Mouse (Mus musculus): ENCODE measurements around the gene Cyp2b10.
"Not testable (repeated sequence)": the region's sequence is repeated elsewhere in the genome, so short reads cannot be mapped to it uniquely, and the experiment has no call there.

Gene Cyp2b10

GRCm38 (mm10) chr7:25897411-25897810 is at the start of gene Cyp2b10:
Cyp2b10 (plus strand) TSS chr7:25897620.
- no peak for DNase-seq (ENCODE audit: extremely low read depth, insufficient read length, low spot score)

GRCm38 (mm10) chr7:25847722-25848443 is 49.5 kb upstream of the Cyp2b10 start:
- DNase-seq (ENCODE audit: extremely low read depth, insufficient read length, low spot score), result no peak

- DNase-seq (ENCODE audit: extremely low read depth, insufficient read length, low spot score), result no peak
Measured at GRCm38 (mm10) chr7:25848444-25848812, 49.0 kb upstream of the Cyp2b10 start.

- peak; percentile 35 for DNase-seq (ENCODE audit: extremely low read depth, insufficient read length, low spot score)
Measured at GRCm38 (mm10) chr7:25855082-25855481, 42.3 kb upstream of the Cyp2b10 start.

GRCm38 (mm10) chr7:25859962-25860870 is 37.2 kb upstream of the Cyp2b10 start:
- DNase-seq (ENCODE audit: extremely low read depth, insufficient read length, low spot score), result no peak

DNA sequence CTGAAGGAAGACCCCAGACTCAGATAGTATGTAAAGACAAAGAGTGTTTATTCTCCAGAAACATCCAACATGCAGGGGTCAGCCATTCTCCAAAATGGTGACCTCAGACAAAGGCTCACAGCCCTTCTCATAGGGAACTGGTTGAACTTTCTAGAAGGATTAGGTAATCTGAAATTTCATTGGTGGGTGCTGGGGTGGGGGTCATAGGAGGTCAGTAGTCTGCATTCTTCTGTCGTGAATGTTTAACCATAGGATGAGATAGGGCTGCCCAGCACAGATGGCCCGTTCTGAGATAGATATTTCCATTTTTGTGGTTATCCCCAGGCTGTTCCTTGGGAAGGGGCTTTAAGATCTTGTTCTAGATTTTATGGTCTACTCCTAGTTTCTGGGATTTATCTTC is 35.1 kb upstream of the Cyp2b10 start:
- no peak for DNase-seq (ENCODE audit: extremely low read depth, insufficient read length, low spot score)

DNA sequence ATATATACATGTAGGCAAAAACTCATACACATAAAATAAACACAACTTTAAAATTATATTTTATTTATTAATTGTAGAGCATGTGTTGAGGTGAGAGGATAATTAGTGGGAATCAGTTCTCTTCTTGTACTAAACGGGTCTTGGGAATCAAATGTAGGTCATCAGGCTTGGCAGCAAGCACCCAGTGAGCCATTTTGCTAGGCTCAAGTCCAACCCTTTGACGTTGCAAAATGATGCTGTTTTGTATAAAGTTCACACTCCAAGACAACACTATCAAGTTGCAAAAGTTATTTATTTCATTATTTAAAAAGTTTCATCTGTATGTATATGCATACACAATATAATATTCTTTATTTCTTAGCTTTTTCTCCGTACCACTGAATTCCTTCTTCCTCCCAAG is 33.7 kb upstream of the Cyp2b10 start:
- no peak for DNase-seq (ENCODE audit: extremely low read depth, insufficient read length, low spot score)

- DNase-seq (ENCODE audit: extremely low read depth, insufficient read length, low spot score), result no peak
Measured at GRCm38 (mm10) chr7:25864861-25865260, 32.6 kb upstream of the Cyp2b10 start.

DNA sequence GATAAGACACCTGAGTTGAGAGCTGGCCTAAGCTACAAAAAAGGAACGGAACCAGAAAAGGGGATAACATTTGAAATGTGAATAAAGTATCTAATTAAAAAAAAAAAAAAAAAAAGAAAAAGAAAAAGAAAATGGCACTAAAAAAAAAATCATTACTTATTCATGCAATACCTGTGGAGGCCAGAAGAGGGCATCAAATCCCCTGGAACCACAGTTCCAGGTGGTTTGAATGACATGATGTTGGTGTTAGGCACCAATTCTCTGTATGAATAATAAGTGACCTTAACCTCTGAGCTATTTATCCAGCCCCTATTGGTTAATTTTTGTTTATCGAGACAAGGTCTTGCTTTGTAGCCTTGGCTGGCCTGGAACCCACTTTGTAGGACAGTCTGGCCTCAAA is 27.6 kb upstream of the Cyp2b10 start:
- DNase-seq (ENCODE audit: extremely low read depth, insufficient read length, low spot score), result no peak

DNA sequence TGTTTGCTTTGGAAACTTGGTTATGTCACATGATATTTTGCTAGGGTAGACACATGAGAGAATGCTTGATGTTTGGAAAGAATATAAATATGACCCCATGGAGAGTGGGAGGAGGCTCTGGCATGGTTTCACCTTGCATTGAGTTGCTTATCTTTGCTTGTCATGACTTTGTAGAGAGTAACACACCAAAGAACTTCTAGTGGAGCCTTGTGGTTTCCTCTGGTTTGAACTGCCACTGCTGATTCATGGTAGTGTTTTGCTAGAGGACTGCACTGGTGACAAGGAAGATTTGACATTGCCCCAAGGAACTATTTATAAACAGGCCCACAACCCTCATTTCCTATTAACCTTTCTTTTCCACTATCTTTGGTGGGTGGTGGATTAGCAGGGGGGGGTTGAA is 24.8 kb upstream of the Cyp2b10 start:
- no peak for DNase-seq (ENCODE audit: extremely low read depth, insufficient read length, low spot score)

DNA sequence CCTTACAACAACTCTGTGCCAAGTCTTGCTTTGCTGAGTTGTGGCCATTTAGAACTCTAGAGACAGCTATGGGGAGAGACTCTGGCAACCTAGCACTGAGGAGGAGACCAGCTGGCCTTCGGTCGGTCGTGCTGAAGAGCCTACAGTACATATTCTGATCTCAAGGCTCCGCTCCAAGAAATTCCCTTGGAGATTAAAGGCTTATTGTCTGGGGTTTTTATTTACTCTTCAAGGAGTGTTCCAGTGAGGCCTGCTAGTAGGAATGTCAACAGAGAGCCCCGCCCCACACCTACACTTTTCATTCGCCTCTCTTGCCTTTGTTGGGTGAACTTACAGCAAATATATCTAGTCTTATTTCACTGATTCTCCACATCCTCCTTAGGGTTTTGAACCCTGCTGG is 18.7 kb upstream of the Cyp2b10 start:
- no peak for DNase-seq (ENCODE audit: extremely low read depth, insufficient read length, low spot score)

- not testable (repeated sequence) for DNase-seq (ENCODE audit: extremely low read depth, insufficient read length, low spot score)
Measured at GRCm38 (mm10) chr7:25880721-25881120, 16.7 kb upstream of the Cyp2b10 start.

DNA sequence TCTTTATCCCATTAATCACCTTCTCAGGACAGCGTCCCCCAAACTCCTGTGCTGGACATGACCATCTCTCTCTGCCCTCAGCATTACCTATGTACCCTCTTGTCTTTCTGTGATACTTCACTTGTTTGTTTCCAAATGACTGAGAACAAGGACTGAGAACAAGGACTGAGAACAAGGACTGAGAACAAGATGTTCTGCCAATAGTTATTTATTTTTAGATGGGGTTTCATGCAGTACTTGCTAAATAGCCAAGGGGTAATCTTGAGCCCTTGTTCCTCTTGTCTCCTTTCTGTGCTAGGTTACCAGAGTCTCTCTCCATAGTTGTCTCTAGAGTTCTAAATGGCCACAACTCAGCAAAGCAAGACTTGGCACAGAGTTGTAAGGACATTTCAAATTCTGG is 13.1 kb upstream of the Cyp2b10 start:
- no peak for DNase-seq (ENCODE audit: extremely low read depth, insufficient read length, low spot score)

- no peak for DNase-seq (ENCODE audit: extremely low read depth, insufficient read length, low spot score)
Measured at GRCm38 (mm10) chr7:25887758-25888157, 9.7 kb upstream of the Cyp2b10 start.

DNA sequence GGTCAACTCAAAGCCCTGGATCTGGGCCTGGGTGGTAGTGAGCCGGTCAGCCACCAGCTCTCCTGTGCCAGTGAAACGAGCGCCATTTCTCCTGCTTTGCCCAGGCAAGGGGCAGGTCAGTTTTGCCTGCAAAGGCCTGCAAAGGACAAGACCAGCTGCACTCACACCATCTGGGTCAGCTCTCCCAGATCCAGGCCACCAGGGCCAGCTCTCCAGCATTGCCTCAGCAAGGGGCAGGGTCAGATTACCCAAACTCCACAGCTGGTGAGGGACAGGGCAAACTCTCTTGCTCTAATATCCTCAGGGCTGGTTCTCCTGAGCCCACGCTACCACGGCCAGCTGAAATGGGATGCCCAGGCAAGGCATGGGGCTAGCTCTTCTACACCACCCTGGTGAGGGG is 4.3 kb upstream of the Cyp2b10 start:
- no peak for DNase-seq (ENCODE audit: extremely low read depth, insufficient read length, low spot score)

GRCm38 (mm10) chr7:25895162-25895561 is 2.3 kb upstream of the Cyp2b10 start:
- DNase-seq (ENCODE audit: extremely low read depth, insufficient read length, low spot score), result no peak

GRCm38 (mm10) chr7:25898064-25898463 is 644 bp downstream of the Cyp2b10 start:
- DNase-seq (ENCODE audit: extremely low read depth, insufficient read length, low spot score), result no peak

DNA sequence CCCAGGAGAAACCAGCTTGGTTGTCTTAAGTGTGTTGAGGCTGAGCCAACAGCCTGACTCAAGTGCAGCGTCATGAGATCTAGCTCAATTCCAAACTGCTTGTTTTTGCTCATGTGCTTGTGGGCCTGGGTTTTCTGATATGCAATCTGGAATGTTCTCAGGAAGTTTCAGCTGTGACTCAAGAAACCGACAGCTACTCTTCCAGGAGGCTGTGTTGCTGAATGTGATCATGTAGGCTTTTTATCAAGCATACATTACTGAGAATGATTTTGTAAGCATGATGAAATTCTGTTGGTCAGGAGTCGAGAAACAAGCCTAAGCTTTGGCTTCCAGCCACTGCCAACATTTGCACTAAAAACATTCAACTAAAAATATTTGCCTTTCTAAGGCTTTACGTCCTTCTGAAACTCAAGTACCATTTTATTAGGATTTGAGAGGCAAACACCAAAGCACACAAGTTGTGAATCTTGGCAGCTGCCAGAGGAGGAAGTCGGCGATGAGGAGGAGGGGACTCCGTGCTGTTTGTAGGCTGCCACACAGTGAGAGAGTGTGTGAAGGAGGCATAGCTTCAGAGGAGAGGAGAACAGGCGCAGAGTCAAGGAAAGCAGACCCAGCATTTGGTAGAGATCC is 4.8 kb downstream of the Cyp2b10 start:
- DNase-seq (ENCODE audit: extremely low read depth, insufficient read length, low spot score), result no peak

- DNase-seq (ENCODE audit: extremely low read depth, insufficient read length, low spot score), result no peak
Measured at GRCm38 (mm10) chr7:25903156-25903555, 5.7 kb downstream of the Cyp2b10 start.

DNA sequence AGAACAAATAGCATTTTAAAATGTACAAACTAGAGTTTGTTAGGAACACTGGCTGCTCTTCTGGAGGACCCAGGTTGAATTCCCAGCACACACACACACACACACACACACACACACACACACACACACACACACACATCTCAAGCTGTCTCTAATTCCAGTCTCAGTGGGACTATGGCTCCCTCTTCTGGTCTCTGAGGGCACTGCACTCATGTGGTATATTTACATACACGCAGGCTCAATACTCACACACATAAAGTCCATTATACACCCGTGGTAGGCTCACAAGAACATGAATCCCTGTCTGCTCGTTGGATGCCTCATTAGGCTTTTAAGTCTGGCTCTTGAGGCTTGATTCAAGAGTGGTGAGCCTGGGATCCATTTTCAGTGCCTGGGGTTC is 6.6 kb downstream of the Cyp2b10 start:
- DNase-seq (ENCODE audit: extremely low read depth, insufficient read length, low spot score), result no peak

DNA sequence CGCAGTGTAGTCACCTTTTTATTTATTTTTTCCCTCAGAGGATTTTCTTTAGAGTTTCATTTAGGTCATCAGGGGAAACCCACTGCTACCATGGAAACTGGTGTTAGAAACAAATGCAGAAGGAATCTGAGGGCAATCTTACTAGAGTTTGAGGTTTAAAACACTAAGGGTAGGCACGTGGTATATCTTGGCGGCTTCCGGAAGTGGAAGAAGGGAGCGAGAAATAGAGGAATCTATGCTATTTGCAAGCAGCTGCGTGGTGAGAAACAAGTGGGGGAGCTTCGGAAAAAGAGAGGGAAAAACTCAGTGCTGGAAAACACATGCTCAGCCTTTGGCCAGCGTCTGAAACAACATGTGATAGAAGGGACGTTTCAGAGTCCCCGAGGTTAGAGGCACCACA is 7.1 kb downstream of the Cyp2b10 start:
- DNase-seq (ENCODE audit: extremely low read depth, insufficient read length, low spot score), result no peak

- DNase-seq (ENCODE audit: extremely low read depth, insufficient read length, low spot score), result no peak
Measured at GRCm38 (mm10) chr7:25907380-25907779, 10.0 kb downstream of the Cyp2b10 start.

Data from 3134 (cell line).